Mouse (Mus musculus) forebrain, embryonic 11.5 days (tissue): Measurements from ENCODE around the gene Il2rg. TPM values are rescaled to one million over a fixed set of nuclear protein-coding genes. Genes with fewer than 3 reads are reported as not detected.
A peak's percentile ranks its signal among the peaks of the same experiment; 100 is the strongest.

Experiments
- ATAC-seq: fragments of 200-750 bp; cut with Nextera tagmentation; replicated peaks from 2 replicates; pipeline ENCODE4 v1.8.0; 2017; ENCODE audit warnings: moderate TSS enrichment; ENCODE audit not compliant: low FRiP score
- DNase-seq: peaks from one replicate; pipeline ENCODE4 v3.0.0-alpha.2; 2017; ENCODE audit warnings: low spot score
- H3K27ac ChIP-seq: fragments of 300-500 bp; sonication (generic); 2 replicates; pipeline ENCODE4 v1.5.1; 2014; ENCODE audit warnings: low read depth, low read length
- H3K27me3 ChIP-seq: fragments of 300-500 bp; sonication (generic); 2 replicates; pipeline ENCODE4 v1.6.1; 2014; ENCODE audit warnings: mild to moderate bottlenecking, low read length, mixed read lengths; ENCODE audit not compliant: control insufficient read depth, insufficient read depth
- H3K36me3 ChIP-seq: fragments of 300-500 bp; sonication (generic); 2 replicates; pipeline ENCODE4 v1.6.1; 2014; ENCODE audit warnings: mild to moderate bottlenecking, low read length, moderate library complexity, mixed read lengths; ENCODE audit not compliant: control insufficient read depth, insufficient read depth
- H3K4me1 ChIP-seq: fragments of 300-500 bp; sonication (generic); replicated peaks from 2 replicates; pipeline ENCODE4 v1.6.1; 2014; ENCODE audit warnings: low read length, mixed read lengths; ENCODE audit not compliant: control insufficient read depth, insufficient read depth
- H3K4me2 ChIP-seq: fragments of 300-500 bp; sonication (generic); 2 replicates; pipeline ENCODE4 v1.6.1; 2014; ENCODE audit warnings: low read depth, mild to moderate bottlenecking, low read length, moderate library complexity, mixed read lengths; ENCODE audit not compliant: severe bottlenecking
- H3K4me3 ChIP-seq: fragments of 300-500 bp; sonication (generic); 2 replicates; pipeline ENCODE4 v1.5.1; 2014; ENCODE audit warnings: low read depth, low read length
- H3K9ac ChIP-seq: fragments of 300-500 bp; sonication (generic); 2 replicates; pipeline ENCODE4 v1.6.1; 2014; ENCODE audit warnings: low read length
- H3K9me3 ChIP-seq: fragments of 300-500 bp; sonication (generic); 2 replicates; pipeline ENCODE4 v1.6.1; 2016; ENCODE audit warnings: low read length, mixed read lengths; ENCODE audit not compliant: control insufficient read depth
- WGBS: fragments of 180-500 bp; shearing (Covaris S2); extraction: QIAGEN DNeasy Blood & Tissue Kit; methylation state at CpG from one replicate; pipeline ENCODE4 v1.1.7; 2014; 5-methylcytosine and 5-hydroxymethylcytosine counted together
- polyA plus RNA-seq: library from polyadenylated mRNA; unstranded; fragments of >200 nt; fragmentation: Nextera tagmentation; extraction: Ambion mirVana; gene quantifications from 2 replicates; pipeline ENCODE4 v1.2.1, GENCODE M21; 2014

Gene Il2rg
- polyA plus RNA-seq, 1 experiment from 2014 or later = 1.9 TPM

DNA sequence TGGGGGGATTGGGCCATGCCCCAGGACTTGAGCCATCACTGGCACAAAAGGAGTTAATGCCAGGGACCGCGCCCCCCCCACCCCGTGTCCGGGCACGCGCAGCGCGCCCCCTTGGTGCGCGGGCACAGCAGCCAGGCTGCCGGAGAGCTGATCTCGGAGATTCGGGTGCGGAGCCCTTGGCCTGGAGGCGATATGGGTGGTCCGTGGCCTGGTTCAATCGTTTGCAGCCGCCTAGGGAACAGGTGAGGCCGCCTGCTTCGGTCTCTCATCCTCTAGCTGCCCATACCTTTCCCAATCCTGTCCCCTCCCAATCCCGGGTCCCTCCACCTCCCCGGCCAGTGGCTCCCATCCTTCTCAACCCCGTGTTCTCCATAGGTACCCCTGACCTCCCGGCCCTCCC lies 31.0 kb upstream of the Il2rg start, which contains the start of gene Nlgn3:
Gene Nlgn3, plus strand, starts transcription at position 114 of the 400 bp plus-strand sequence.
- Histone ChIP-seq H3K9me3 (no peaks in the 10 kb centered on the region), H3K36me3 (no peaks in the 10 kb centered on the region), H3K9ac (peak within 1 kb of the TSS; percentile 57), H3K27ac (peak within 1 kb of the TSS; percentile 53), H3K4me2 (peak within 1 kb of the TSS; percentile 51), H3K4me1 (peaks cover 10% of the 10 kb centered on the region), H3K27me3 (no peaks in the 10 kb centered on the region; the same call in 1 of the 2 replicates), H3K4me3 (peak within 1 kb of the TSS; percentile 38)
- WGBS = 9% methylated on average over 19 of the region's 24 CpGs
- peak; percentile 69 for DNase-seq
- peak; percentile 31; the same call in 1 of the 2 replicates for ATAC-seq

DNA sequence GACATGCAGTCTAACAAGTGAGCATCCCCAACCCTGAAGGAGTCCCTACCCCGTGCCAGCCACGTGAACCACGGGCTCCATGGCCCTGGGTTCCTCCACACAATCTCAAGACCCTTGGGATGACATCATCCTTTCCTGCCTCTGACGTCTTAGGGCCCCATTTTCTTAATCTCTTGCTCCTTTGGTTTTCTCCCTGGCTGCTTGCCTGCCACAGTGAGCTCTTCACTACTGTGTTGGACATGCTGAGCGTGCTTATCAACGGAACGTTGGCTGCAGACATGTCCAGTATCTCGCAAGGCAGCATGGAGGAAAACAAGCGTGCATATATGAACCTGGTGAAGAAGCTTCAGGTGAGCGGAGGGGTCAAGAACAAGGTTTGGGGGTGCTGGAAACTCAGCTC lies 22.1 kb upstream of the Il2rg start:
- no peak overlapping the region for H3K4me2 ChIP-seq
- DNase-seq = no peak
- no peak overlapping the region for H3K9ac ChIP-seq
- no peak for ATAC-seq
- H3K4me3 ChIP-seq = no peak overlapping the region
- 91% methylated on average over 10 of the region's 10 CpGs for WGBS
- no peaks in the 10 kb centered on the region; the same call in 1 of the 2 replicates for H3K27me3 ChIP-seq
- H3K9me3 ChIP-seq = no peaks in the 10 kb centered on the region
- H3K36me3 ChIP-seq = peaks cover 2% of the 10 kb centered on the region; the same call in 1 of the 2 replicates
- no peaks in the 10 kb centered on the region for H3K4me1 ChIP-seq
- no peak overlapping the region for H3K27ac ChIP-seq

DNA sequence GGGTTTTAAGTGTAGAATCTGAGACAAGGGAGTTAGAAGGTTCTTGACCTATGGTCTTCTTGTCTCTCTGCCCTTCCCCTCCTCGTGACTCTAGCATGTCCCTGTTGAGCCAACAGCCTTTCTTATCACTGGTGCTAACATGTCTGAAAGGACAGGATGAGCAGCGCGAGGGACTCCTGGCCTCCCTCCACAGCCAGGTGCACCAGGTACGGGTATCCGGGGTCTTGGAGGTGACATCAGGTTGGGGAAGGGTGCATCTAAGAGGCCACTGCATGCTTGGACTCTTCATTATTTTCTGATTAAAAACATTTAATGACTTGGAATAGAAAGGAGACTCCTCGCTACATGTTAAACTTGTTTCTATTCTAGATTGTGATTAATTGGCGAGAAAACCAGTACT lies 21.0 kb upstream of the Il2rg start:
- no peak overlapping the region for H3K4me3 ChIP-seq
- peaks cover 2% of the 10 kb centered on the region; the same call in 1 of the 2 replicates for H3K36me3 ChIP-seq
- H3K27me3 ChIP-seq = no peaks in the 10 kb centered on the region; the same call in 1 of the 2 replicates
- no peak for ATAC-seq
- DNase-seq = no peak
- H3K4me2 ChIP-seq = no peak overlapping the region
- no peak overlapping the region for H3K27ac ChIP-seq
- no peak overlapping the region for H3K9ac ChIP-seq
- no peaks in the 10 kb centered on the region for H3K4me1 ChIP-seq
- WGBS = 91% methylated on average over 7 of the region's 7 CpGs
- no peaks in the 10 kb centered on the region for H3K9me3 ChIP-seq

DNA sequence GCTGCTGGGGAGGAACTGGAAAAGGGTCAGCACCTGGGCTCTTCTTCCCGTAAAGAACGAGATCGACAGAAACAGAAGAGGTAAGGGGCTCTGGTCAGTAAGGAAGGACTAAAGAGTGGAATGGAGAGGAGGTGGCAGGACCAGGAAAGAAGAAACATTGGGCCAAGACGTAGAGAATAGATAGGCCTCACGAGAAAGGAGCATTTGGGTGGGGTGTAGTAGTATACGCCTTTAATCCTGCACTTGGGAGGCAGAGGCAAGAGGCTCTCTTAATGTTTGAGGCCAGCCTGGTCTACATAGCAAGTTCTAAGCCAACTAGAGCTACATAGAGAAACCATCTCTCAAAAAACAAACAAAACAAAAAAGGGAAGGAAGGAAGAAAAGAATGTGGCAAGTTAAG lies 20.4 kb upstream of the Il2rg start:
- no peaks in the 10 kb centered on the region; the same call in 1 of the 2 replicates for H3K27me3 ChIP-seq
- no peak overlapping the region for H3K4me3 ChIP-seq
- H3K9me3 ChIP-seq = no peaks in the 10 kb centered on the region
- no peaks in the 10 kb centered on the region for H3K4me1 ChIP-seq
- DNase-seq (no peak), ATAC-seq (no peak)
- H3K36me3 ChIP-seq = peaks cover 3% of the 10 kb centered on the region; the same call in 1 of the 2 replicates
- 88% methylated on average over 6 of the region's 6 CpGs for WGBS
- no peak overlapping the region for H3K27ac ChIP-seq
- no peak overlapping the region for H3K4me2 ChIP-seq
- H3K9ac ChIP-seq = no peak overlapping the region

DNA sequence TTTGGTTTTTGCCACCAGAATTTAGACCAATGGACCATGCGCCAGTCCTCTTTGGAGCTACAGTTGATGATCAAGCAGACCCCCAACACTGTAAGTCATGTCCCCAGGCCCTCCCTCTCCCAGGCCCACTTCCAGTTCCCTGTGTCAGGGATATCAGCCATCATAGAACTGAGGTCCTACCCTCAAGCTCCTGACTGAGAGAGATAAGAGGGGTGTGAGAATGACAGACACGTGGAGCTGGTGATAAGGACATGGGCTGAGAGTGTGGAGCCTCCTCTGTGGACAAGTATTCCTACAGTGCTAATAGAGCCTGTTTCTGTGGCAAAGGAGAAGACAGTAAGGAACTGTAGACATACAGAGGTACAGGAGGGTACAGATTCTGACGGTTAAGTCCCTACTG lies 19.5 kb upstream of the Il2rg start:
- H3K9ac ChIP-seq = no peak overlapping the region
- no peak overlapping the region for H3K4me3 ChIP-seq
- H3K4me2 ChIP-seq = no peak overlapping the region
- no peaks in the 10 kb centered on the region for H3K4me1 ChIP-seq
- H3K27ac ChIP-seq = no peak overlapping the region
- no peaks in the 10 kb centered on the region; the same call in 1 of the 2 replicates for H3K27me3 ChIP-seq
- H3K36me3 ChIP-seq = peaks cover 4% of the 10 kb centered on the region; the same call in 1 of the 2 replicates
- DNase-seq (no peak), ATAC-seq (no peak)
- H3K9me3 ChIP-seq = no peaks in the 10 kb centered on the region
- WGBS = 81% methylated on average over 3 of the region's 3 CpGs

DNA sequence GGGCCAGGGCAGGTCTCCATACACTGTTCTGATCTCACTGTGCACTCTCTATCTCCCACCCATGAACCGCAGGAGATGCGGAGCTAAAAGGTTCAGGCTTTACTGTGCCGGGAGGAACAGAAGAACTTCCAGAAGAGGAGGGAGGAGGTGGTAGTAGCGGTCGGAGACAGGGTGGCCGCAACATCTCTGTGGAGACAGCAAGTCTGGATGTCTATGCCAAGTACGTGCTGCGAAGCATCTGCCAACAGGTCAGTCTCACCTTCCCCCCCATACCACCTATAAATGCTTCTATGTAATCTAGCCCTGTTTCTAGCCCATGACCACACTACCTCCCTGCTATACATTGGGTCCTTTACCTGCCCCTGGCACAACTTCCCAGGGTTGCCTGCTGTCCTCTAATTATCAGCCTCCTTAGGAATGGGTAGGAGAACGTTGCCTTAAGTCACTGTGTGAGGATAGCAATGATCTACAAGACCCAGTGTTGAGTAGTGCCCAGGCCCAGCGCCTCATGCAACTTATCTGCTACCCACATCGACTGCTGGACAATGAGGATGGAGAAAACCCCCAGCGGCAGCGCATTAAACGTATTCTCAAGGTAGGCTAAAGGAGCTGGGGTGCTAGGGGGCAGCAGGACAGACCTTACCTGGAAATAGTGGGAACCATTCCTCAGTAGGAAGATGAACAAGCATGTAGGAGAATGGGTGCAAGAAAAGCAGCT lies 18.1 kb upstream of the Il2rg start:
- Histone ChIP-seq H3K27ac (no peak overlapping the region), H3K4me1 (no peaks in the 10 kb centered on the region), H3K36me3 (peaks cover 4% of the 10 kb centered on the region; the same call in 1 of the 2 replicates), H3K4me2 (no peak overlapping the region), H3K9me3 (no peaks in the 10 kb centered on the region), H3K4me3 (no peak overlapping the region), H3K9ac (no peak overlapping the region), H3K27me3 (no peaks in the 10 kb centered on the region; the same call in 1 of the 2 replicates)
- 92% methylated on average over 14 of the region's 14 CpGs for WGBS
- DNase-seq = no peak
- no peak for ATAC-seq

DNA sequence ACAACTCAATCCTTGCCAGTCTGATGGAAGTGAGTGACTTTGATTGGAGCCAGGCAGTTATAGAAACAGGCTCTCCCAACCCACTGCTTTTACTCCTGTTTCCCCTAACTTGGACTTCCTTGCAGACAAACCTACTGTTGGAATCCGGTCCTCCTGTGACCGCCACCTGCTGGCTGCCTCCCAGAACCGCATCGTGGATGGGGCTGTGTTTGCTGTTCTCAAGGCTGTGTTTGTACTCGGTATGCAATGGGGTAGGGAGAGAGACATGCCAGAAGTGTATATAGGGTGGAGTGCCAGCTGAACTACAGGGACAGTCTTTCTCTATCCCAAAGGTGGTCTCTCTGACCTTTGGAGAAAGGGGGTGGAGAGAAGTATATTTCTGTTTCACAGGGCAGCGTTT lies 17.5 kb upstream of the Il2rg start:
- Histone ChIP-seq H3K9me3 (no peaks in the 10 kb centered on the region), H3K9ac (no peak overlapping the region), H3K27ac (no peak overlapping the region), H3K36me3 (peaks cover 4% of the 10 kb centered on the region; the same call in 1 of the 2 replicates), H3K4me3 (no peak overlapping the region), H3K4me2 (no peak overlapping the region), H3K4me1 (no peaks in the 10 kb centered on the region), H3K27me3 (no peaks in the 10 kb centered on the region; the same call in 1 of the 2 replicates)
- DNase-seq (peak; percentile 80), ATAC-seq (0 out of 2 replicates have a peak, but pooled peaks have one; percentile 18)
- 34% methylated on average over 6 of the region's 6 CpGs for WGBS

DNA sequence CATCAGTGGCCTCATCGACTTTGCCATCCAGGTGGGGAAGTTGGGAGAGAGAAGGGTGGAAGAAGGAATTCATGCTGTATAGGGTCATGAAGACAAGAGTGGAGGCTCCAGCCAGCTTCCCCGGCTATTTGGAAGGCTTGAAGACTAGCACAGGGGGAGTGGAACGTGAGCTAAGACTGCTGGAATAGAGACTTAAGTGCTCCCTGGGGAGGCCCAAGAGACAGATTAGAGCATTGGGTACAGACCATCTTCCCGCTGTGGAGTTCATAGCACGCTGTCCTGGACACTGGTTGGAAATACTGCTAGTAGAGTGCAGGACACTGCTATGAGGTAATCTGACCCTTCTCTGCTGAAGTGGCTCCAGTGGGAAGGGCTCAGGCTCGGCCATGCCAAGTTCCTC lies 14.8 kb upstream of the Il2rg start:
- ATAC-seq = no peak
- Histone ChIP-seq H3K27ac (no peak overlapping the region), H3K9me3 (no peaks in the 10 kb centered on the region), H3K9ac (no peak overlapping the region), H3K36me3 (peaks cover 4% of the 10 kb centered on the region; the same call in 1 of the 2 replicates), H3K4me1 (no peaks in the 10 kb centered on the region), H3K27me3 (no peaks in the 10 kb centered on the region), H3K4me2 (no peak overlapping the region), H3K4me3 (no peak overlapping the region)
- DNase-seq = no peak
- 86% methylated on average over 6 of the region's 6 CpGs for WGBS
